Mouse (Mus musculus) heart, adult 2 months (tissue): ENCODE results near the gene Brf1. TPM values are rescaled to one million over a fixed set of nuclear protein-coding genes. Genes with fewer than 3 reads are reported as not detected.

Experiments used
- DNase-seq, 2 experiments: peaks; one replicate each; pipeline ENCODE4 v3.0.0; 2021
- H3K27ac ChIP-seq: fragments of 200-600 bp; 2 replicates; pipeline ENCODE4 v1.8.1; 2022
- H3K27me3 ChIP-seq: fragments of 200-500 bp; 2 replicates; pipeline ENCODE4 v1.6.1; 2012; ENCODE audit warnings: mild to moderate bottlenecking, low read length, inconsistent platforms, mixed read lengths; ENCODE audit not compliant: control insufficient read depth, insufficient read depth
- H3K36me3 ChIP-seq: fragments of 200-500 bp; 2 replicates; pipeline ENCODE4 v1.6.1; 2012; ENCODE audit warnings: low read length, inconsistent platforms; ENCODE audit not compliant: control insufficient read depth, insufficient read depth
- H3K4me1 ChIP-seq: fragments of 200-500 bp; 2 replicates; pipeline ENCODE4 v1.6.1; 2011; ENCODE audit warnings: low read length; ENCODE audit not compliant: control insufficient read depth, insufficient read depth
- H3K4me3 ChIP-seq: fragments of 200-600 bp; 2 replicates; pipeline ENCODE4 v1.8.1; 2022
- H3K79me2 ChIP-seq: fragments of 200-500 bp; replicated peaks from 2 replicates; pipeline ENCODE4 v1.6.1; 2012; ENCODE audit warnings: mild to moderate bottlenecking, inconsistent platforms, low read length, moderate library complexity, mixed read lengths; ENCODE audit not compliant: control insufficient read depth, insufficient read depth
- H3K9ac ChIP-seq: fragments of 200-500 bp; 2 replicates; pipeline ENCODE4 v1.6.1; 2012; ENCODE audit warnings: low read depth, mild to moderate bottlenecking, control low read depth, inconsistent platforms, low read length, mixed read lengths
- CTCF ChIP-seq: fragments of 200-600 bp; IDR thresholded peaks from 2 replicates; pipeline ENCODE4 v1.8.1; 2022; ENCODE audit warnings: antibody characterized with exemption, mild to moderate bottlenecking, moderate library complexity
- EP300 ChIP-seq: fragments of 200-500 bp; IDR thresholded peaks from 2 replicates; pipeline ENCODE4 v1.6.1; 2011; ENCODE audit warnings: low read depth, low read length, control low read depth; ENCODE audit not compliant: insufficient read depth
- POLR2A ChIP-seq: fragments of 200-500 bp; IDR thresholded peaks from 2 replicates; pipeline ENCODE4 v1.6.1; 2011; ENCODE audit warnings: mild to moderate bottlenecking, low read depth, low read length, control low read depth; ENCODE audit not compliant: insufficient read depth
- WGBS: fragments of 180-500 bp; shearing (Covaris S2); methylation state at CpG from one replicate; pipeline ENCODE4 v1.1.7; 2018; 5-methylcytosine and 5-hydroxymethylcytosine counted together
- intact Hi-C: fragments of 180-260 bp; cut with DNase I; formaldehyde crosslinking; loops from one replicate; pipeline ENCODE4 v1.15.1; 2025
- polyA plus RNA-seq: library from polyadenylated mRNA; depleted of rRNA; stranded (reverse); fragments of >200 nt; gene quantifications from 2 replicates; pipeline ENCODE4 v1.2.3, GENCODE M21; 2012
- total RNA-seq, 2 experiments: library from RNA; stranded (reverse); gene quantifications; 2 replicates each; pipeline ENCODE4 v1.2.3; 2021

The Brf1 gene
- total and polyA plus RNA-seq, 3 experiments = 22.3 to 25.1 (median 22.4) TPM

DNA sequence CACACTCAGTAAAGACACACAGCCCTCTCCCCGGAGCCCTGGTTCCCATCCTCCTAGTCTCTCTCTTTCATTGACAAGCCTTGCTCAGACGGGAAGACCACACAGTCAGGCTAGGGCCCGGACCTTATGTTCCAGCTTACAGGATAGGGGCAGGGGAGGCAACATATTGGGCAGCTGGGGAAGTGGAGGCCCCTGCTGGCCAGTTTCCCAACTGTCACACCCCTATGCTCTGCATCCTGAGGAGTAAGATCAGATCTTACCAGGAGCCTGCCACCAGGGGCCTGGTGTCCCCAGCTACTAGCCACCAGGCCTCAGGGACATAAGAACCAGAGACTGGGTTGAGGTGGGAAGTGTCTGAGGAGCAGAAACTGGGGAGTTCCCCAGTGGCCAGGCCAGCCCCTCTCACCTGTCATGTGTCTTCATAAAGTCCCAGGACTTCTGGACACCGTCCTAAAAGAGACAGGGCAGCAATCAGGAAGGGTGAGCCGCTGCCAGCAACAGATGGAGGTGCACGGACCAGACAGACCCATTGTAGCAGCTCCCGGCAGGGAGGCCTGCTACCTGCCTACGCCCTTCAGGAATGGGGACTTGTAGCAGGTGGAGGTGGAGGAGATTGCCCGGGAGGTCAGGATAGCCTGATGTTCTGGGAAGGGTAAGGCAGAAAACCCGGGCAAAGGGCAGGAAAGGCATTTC is 61.5 kb downstream of the Brf1 start:
- Histone ChIP-seq H3K27ac (no peak overlapping the region), H3K36me3 (no peaks in the 10 kb centered on the region), H3K4me1 (peaks cover 6% of the 10 kb centered on the region), H3K79me2 (no peaks in the 10 kb centered on the region), H3K27me3 (no peaks in the 10 kb centered on the region), H3K4me3 (no peak overlapping the region), H3K9ac (no peak overlapping the region)
- no peak for DNase-seq
- intact Hi-C loops = no loop called here
- 73% methylated on average over 10 of the region's 10 CpGs for WGBS
- peak; percentile 54 for TF ChIP-seq CTCF
- no peak for TF ChIP-seq POLR2A

DNA sequence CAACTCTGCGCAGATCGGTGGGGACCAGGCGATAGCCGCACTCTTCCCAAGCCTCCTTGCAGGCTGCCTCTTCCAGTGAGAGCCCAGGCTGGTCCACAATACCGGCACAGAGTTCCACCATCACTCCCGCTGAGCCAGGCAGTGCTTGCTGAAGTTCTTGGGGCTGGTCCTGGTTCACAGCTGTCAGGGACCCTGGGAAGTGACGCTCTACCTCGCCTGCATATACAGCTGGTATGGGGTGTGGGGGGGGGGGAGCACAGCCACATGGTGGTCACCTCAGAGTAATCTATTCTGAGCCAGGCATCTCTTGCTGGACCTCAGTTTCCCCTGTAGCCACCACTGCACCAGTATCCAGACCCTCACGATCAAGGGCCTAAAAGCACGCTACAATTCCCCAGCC is 62.1 kb downstream of the Brf1 start:
- TF ChIP-seq EP300 (no peak), CTCF (no peak), POLR2A (no peak)
- no peaks in the 10 kb centered on the region for H3K36me3 ChIP-seq
- H3K9ac ChIP-seq = no peak overlapping the region
- 84% methylated on average over 10 of the region's 10 CpGs for WGBS
- H3K4me1 ChIP-seq = peaks cover 6% of the 10 kb centered on the region
- DNase-seq = no peak
- H3K79me2 ChIP-seq = no peaks in the 10 kb centered on the region
- no peak overlapping the region for H3K4me3 ChIP-seq
- intact Hi-C loops = no loop called here
- H3K27me3 ChIP-seq = no peaks in the 10 kb centered on the region
- H3K27ac ChIP-seq = no peak overlapping the region

DNA sequence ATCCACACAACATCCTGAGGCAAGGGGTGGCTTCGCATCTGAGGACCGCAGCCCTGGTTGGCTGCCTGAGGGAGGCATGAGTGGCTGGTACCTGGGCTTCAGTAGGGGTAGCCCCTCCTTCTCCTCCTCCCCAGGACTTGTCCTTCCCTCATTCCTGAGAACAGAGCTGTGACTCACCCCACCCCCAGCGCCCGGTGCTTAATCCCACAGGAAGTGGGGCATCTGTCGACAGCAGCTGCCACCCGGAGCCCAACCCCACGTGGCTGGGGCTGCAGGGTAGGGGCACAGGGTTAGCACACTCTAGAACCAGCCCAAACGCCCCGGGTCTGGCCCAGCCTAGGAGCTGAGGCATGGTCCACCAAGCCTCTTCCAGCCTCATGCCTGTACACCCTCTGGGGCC is 62.6 kb downstream of the Brf1 start:
- H3K79me2 ChIP-seq = no peaks in the 10 kb centered on the region
- 53% methylated on average over 9 of the region's 9 CpGs for WGBS
- no peaks in the 10 kb centered on the region for H3K36me3 ChIP-seq
- no peak for TF ChIP-seq EP300
- no peak for TF ChIP-seq CTCF
- no peak for TF ChIP-seq POLR2A
- DNase-seq = no peak
- no peak overlapping the region for H3K4me3 ChIP-seq
- H3K27me3 ChIP-seq = no peaks in the 10 kb centered on the region
- intact Hi-C loops = no loop called here
- peaks cover 6% of the 10 kb centered on the region for H3K4me1 ChIP-seq
- H3K9ac ChIP-seq = no peak overlapping the region
- H3K27ac ChIP-seq = no peak overlapping the region

DNA sequence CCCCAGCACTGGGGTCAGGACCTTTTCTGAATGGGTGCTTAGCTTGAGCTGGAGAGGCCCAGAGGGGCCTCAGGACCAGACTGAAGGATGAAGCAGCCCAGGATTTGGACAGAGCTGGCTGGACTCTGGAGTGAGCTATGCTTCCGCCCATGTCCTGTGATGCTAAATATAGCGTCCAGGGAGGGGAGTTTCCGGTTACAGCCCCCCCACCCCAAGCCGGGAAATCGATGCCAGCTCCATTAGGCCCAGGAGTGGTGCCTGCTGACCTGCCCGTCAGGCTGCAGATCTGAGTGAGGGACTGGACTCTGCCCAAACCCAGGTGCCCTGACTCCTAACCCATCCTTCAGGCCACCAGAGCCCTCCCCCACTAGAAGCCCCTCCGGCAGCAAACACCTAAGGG is 67.9 kb downstream of the Brf1 start:
- Histone ChIP-seq H3K36me3 (no peaks in the 10 kb centered on the region), H3K27ac (no peak overlapping the region), H3K4me1 (peaks cover 6% of the 10 kb centered on the region; the same call in 1 of the 2 replicates), H3K79me2 (peaks cover 3% of the 10 kb centered on the region; the same call in 1 of the 2 replicates), H3K9ac (no peak overlapping the region), H3K4me3 (no peak overlapping the region), H3K27me3 (no peaks in the 10 kb centered on the region)
- WGBS = 10% methylated on average over 7 of the region's 7 CpGs
- TF ChIP-seq POLR2A (no peak), EP300 (no peak), CTCF (no peak)
- intact Hi-C loops = no loop called here
- DNase-seq = no peak

DNA sequence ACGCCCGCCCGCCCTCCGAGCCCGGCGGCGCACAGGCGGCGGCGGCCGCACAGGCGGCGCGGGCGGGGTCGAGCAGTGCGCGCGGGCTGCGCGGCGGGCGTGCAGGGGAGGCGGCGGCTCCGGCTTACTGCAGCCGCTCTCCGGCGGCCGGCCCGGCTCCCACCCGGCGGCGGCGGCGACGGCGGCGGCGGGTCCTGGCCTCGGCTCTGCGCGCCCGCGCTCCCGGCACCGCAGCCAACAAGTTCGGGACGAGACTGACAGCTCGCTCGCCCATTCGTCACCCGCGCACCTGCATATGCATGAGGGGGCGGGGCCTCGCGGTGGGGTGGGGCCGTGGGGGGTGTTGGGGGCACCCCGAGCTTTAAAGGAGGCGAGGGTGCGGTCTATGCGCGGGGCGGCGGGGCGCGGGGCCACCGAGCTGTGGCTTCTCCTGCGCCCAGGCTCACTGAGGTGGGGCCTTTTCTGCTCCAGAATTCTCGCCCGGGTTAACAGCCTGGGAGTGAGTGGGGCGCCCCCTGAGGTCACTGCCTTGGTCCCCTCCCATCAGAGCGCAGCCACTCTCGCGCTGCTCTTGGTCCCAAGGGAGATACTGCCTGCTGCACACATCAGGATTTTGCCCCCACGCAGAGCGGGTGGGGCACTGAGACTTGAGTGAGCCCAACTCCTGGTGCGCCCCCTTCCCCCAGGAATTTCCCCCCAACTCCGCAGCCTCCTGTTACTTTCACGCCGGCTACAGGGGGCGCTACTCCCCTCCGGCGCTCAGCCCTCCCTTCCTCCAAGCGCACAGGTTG is 70.7 kb downstream of the Brf1 start, which contains the start of gene Jag2:
Gene Jag2, minus strand, starts transcription at position 215 of the 791 bp plus-strand sequence.
- H3K27me3 ChIP-seq = no peaks in the 10 kb centered on the region
- intact Hi-C loops = loop anchor here (2.0 kb wide), 2 partner anchors 19 to 55 kb away; no protein-coding TSS in a partner anchor
- peak; percentile 81 to 84 for DNase-seq
- H3K79me2 ChIP-seq = peaks cover 6% of the 10 kb centered on the region
- peak within 1 kb of the TSS; percentile 58 for H3K4me3 ChIP-seq
- peak within 1 kb of the TSS; percentile 84 for H3K27ac ChIP-seq
- H3K36me3 ChIP-seq = no peaks in the 10 kb centered on the region
- 18% methylated on average over 84 of the region's 85 CpGs for WGBS
- peaks cover 8% of the 10 kb centered on the region; the same call in 1 of the 2 replicates for H3K4me1 ChIP-seq
- TF ChIP-seq EP300 (no peak), CTCF (peak; percentile 71)
- peak within 1 kb of the TSS; percentile 94 for H3K9ac ChIP-seq
